In genomic region chr2:155792899-155793298, GRCm38 (mm10) we compare ENCODE assay signal across 19 mouse cellular contexts. TPM values are rescaled to one million over a fixed set of nuclear protein-coding genes. Genes with fewer than 3 reads are reported as not detected.
DNase-seq lines count a peak whose midpoint lies in the region; ATAC-seq and TF ChIP-seq lines count a peak whose summit lies in the region.
"Had no signal": no experiment of that assay in that cellular context is flagged by ENCODE, and none has a peak within 500 bp of the region (broad histone marks: within the 10 kb centered on the region; RNA-seq: fewer than 3 reads in every experiment).

No protein-coding gene starts in this region.

- no peak overlapping the region for H3K9ac ChIP-seq in forebrain, embryonic 12.5 days
- H3K9ac ChIP-seq in forebrain, embryonic 15.5 days (replicated peaks) = no peak overlapping the region
- no peak overlapping the region for H3K9ac ChIP-seq in midbrain, embryonic 12.5 days (replicated peaks)
- no peak overlapping the region for H3K9ac ChIP-seq in midbrain, postnatal 0 days (replicated peaks; ENCODE audit: low read length, poor library complexity, severe bottlenecking)
- H3K9ac ChIP-seq in limb, embryonic 14.5 days (ENCODE audit: low read depth, low read length, severe bottlenecking) = peak overlapping the region; percentile 21; the same call in 1 of the 2 replicates
- H3K9ac ChIP-seq: intestine, embryonic 15.5 days; liver, postnatal 0 days; midbrain, embryonic 15.5 days had no signal

- WGBS in forebrain, embryonic 12.5 days = 21% methylated on average over 12 of the region's 12 CpGs
- 22% methylated on average over 12 of the region's 12 CpGs for WGBS in forebrain, embryonic 15.5 days
- WGBS in midbrain, embryonic 12.5 days = 34% methylated on average over 12 of the region's 12 CpGs
- 30% methylated on average over 12 of the region's 12 CpGs for WGBS in midbrain, postnatal 0 days
- 31% methylated on average over 12 of the region's 12 CpGs for WGBS in embryonic facial prominence, embryonic 10.5 days
- WGBS in limb, embryonic 14.5 days = 25% methylated on average over 12 of the region's 12 CpGs

- H3K4me2 ChIP-seq in forebrain, embryonic 12.5 days = peak overlapping the region; percentile 29
- no peak overlapping the region for H3K4me2 ChIP-seq in forebrain, embryonic 15.5 days (replicated peaks)
- 0 out of 2 replicates have a peak overlapping the region, but pooled peaks have one; percentile 19 for H3K4me2 ChIP-seq in midbrain, embryonic 12.5 days (replicated peaks)
- H3K4me2 ChIP-seq in midbrain, postnatal 0 days (ENCODE audit: low read depth, low read length, poor library complexity, severe bottlenecking) = no peak overlapping the region
- peak overlapping the region; percentile 10; the same call in 1 of the 2 replicates for H3K4me2 ChIP-seq in limb, embryonic 14.5 days (replicated peaks; ENCODE audit: low read depth, low read length, severe bottlenecking)
- H3K4me2 ChIP-seq: intestine, embryonic 15.5 days; midbrain, embryonic 15.5 days had no signal

- no peak for DNase-seq in midbrain, postnatal 0 days (ENCODE audit: low spot score)
- no peak for DNase-seq in embryonic facial prominence, embryonic 10.5 days (ENCODE audit: low spot score)
- no peak for DNase-seq in limb, embryonic 14.5 days (ENCODE audit: low spot score)
- DNase-seq in frontal cortex, postnatal 25 days (ENCODE audit: low spot score in 2 of 2) = no peak
- no peak for DNase-seq in ovary, postnatal 14 days (ENCODE audit: low spot score)
- DNase-seq: adrenal gland, adult 2 months; cerebellum, postnatal 14 days; heart, adult 11 months; kidney, postnatal 10 days; liver, postnatal 0 days; lung, postnatal 36 days had no signal

- H3K27me3 ChIP-seq in forebrain, embryonic 12.5 days = no peaks in the 10 kb centered on the region
- H3K27me3 ChIP-seq in forebrain, embryonic 15.5 days = no peaks in the 10 kb centered on the region
- no peaks in the 10 kb centered on the region; the same call in 1 of the 2 replicates for H3K27me3 ChIP-seq in midbrain, embryonic 12.5 days
- no peaks in the 10 kb centered on the region for H3K27me3 ChIP-seq in midbrain, postnatal 0 days (ENCODE audit: insufficient read depth, low read length)
- no peaks in the 10 kb centered on the region for H3K27me3 ChIP-seq in embryonic facial prominence, embryonic 10.5 days (replicated peaks; ENCODE audit: low read depth, poor library complexity, severe bottlenecking)
- H3K27me3 ChIP-seq in limb, embryonic 14.5 days (ENCODE audit: control insufficient read depth, insufficient read depth, low read length) = no peaks in the 10 kb centered on the region
- H3K27me3 ChIP-seq: intestine, embryonic 15.5 days; midbrain, embryonic 15.5 days had no signal

- H3K27ac ChIP-seq in forebrain, embryonic 12.5 days = no peak overlapping the region
- no peak overlapping the region for H3K27ac ChIP-seq in forebrain, embryonic 15.5 days (replicated peaks)
- H3K27ac ChIP-seq in midbrain, embryonic 12.5 days (replicated peaks) = no peak overlapping the region
- H3K27ac ChIP-seq in midbrain, postnatal 0 days (ENCODE audit: low read depth, low read length) = no peak overlapping the region
- no peak overlapping the region for H3K27ac ChIP-seq in embryonic facial prominence, embryonic 10.5 days (replicated peaks)
- H3K27ac ChIP-seq in limb, embryonic 14.5 days (replicated peaks; ENCODE audit: low read depth, low read length) = no peak overlapping the region
- H3K27ac ChIP-seq: intestine, embryonic 15.5 days; midbrain, embryonic 15.5 days had no signal

- peaks cover 6% of the 10 kb centered on the region; the same call in 1 of the 2 replicates for H3K4me1 ChIP-seq in forebrain, embryonic 12.5 days
- no peaks in the 10 kb centered on the region for H3K4me1 ChIP-seq in forebrain, embryonic 15.5 days
- H3K4me1 ChIP-seq in midbrain, embryonic 12.5 days = peaks cover 6% of the 10 kb centered on the region; the same call in 1 of the 2 replicates
- no peaks in the 10 kb centered on the region for H3K4me1 ChIP-seq in midbrain, postnatal 0 days (ENCODE audit: insufficient read depth, low read length)
- peaks cover 5% of the 10 kb centered on the region for H3K4me1 ChIP-seq in embryonic facial prominence, embryonic 10.5 days
- no peaks in the 10 kb centered on the region for H3K4me1 ChIP-seq in limb, embryonic 14.5 days (ENCODE audit: control insufficient read depth, insufficient read depth, low read length)
- H3K4me1 ChIP-seq: intestine, embryonic 15.5 days; midbrain, embryonic 15.5 days had no signal

- no peak overlapping the region for H3K4me3 ChIP-seq in forebrain, embryonic 12.5 days (replicated peaks)
- no peak overlapping the region for H3K4me3 ChIP-seq in forebrain, embryonic 15.5 days
- no peak overlapping the region for H3K4me3 ChIP-seq in midbrain, embryonic 12.5 days
- H3K4me3 ChIP-seq in midbrain, postnatal 0 days (ENCODE audit: low read depth, low read length) = no peak overlapping the region
- peak overlapping the region; percentile 25; the same call in 1 of the 2 replicates for H3K4me3 ChIP-seq in embryonic facial prominence, embryonic 10.5 days
- H3K4me3 ChIP-seq in limb, embryonic 14.5 days (replicated peaks; ENCODE audit: low read length) = no peak overlapping the region
- H3K4me3 ChIP-seq: intestine, embryonic 15.5 days; midbrain, embryonic 15.5 days had no signal

- H3K36me3 ChIP-seq in forebrain, embryonic 12.5 days (replicated peaks) = no peaks in the 10 kb centered on the region
- no peaks in the 10 kb centered on the region; the same call in 1 of the 2 replicates for H3K36me3 ChIP-seq in forebrain, embryonic 15.5 days
- 0 out of 2 replicates have a peak, but pooled peaks cover 4% of the 10 kb centered on the region for H3K36me3 ChIP-seq in midbrain, embryonic 12.5 days
- peaks cover 25% of the 10 kb centered on the region for H3K36me3 ChIP-seq in midbrain, postnatal 0 days (ENCODE audit: insufficient read depth, low read length)
- H3K36me3 ChIP-seq in embryonic facial prominence, embryonic 10.5 days (replicated peaks) = no peaks in the 10 kb centered on the region
- H3K36me3 ChIP-seq in limb, embryonic 14.5 days (ENCODE audit: control insufficient read depth, insufficient read depth, low read length) = no peaks in the 10 kb centered on the region
- H3K36me3 ChIP-seq: intestine, embryonic 15.5 days had no signal

- no peak for TF ChIP-seq CTCF in midbrain, postnatal 0 days (IDR thresholded peaks at IDR 0.05)

- no peaks in the 10 kb centered on the region for H3K9me3 ChIP-seq in forebrain, embryonic 12.5 days
- H3K9me3 ChIP-seq in forebrain, embryonic 15.5 days = no peaks in the 10 kb centered on the region
- H3K9me3 ChIP-seq in midbrain, embryonic 12.5 days = no peaks in the 10 kb centered on the region
- no peaks in the 10 kb centered on the region for H3K9me3 ChIP-seq in midbrain, postnatal 0 days (ENCODE audit: low read length)
- H3K9me3 ChIP-seq in embryonic facial prominence, embryonic 10.5 days = no peaks in the 10 kb centered on the region
- H3K9me3 ChIP-seq in limb, embryonic 14.5 days (ENCODE audit: control insufficient read depth, low read length) = no peaks in the 10 kb centered on the region
- H3K9me3 ChIP-seq: intestine, embryonic 15.5 days; midbrain, embryonic 15.5 days had no signal

- TF ChIP-seq POLR2A in limb, embryonic 14.5 days (IDR thresholded peaks at IDR 0.05; ENCODE audit: borderline replicate concordance, extremely low read depth, insufficient read depth, insufficient read length) = no peak

- ATAC-seq in forebrain, embryonic 12.5 days (ENCODE audit: low FRiP score) = no peak
- ATAC-seq in forebrain, embryonic 15.5 days (replicated peaks) = no peak
- no peak for ATAC-seq in midbrain, embryonic 12.5 days (ENCODE audit: low FRiP score, low read depth)
- no peak for ATAC-seq in midbrain, postnatal 0 days (ENCODE audit: low FRiP score)
- ATAC-seq in limb, embryonic 14.5 days (ENCODE audit: low FRiP score, low read depth) = no peak
- ATAC-seq: intestine, embryonic 15.5 days; liver, postnatal 0 days; midbrain, embryonic 15.5 days had no signal

RNA-seq across cellular contexts. Expression of gene Mmp24, which starts 17.8 kb away (rescaled TPM):
- polyA plus RNA-seq in forebrain, embryonic 12.5 days (2016; fragmentation: Nextera tagmentation; extraction: Ambion mirVana) = 3.4 and 4.4 TPM in 2 replicates
- polyA plus RNA-seq in forebrain, embryonic 15.5 days (2015; fragmentation: Nextera tagmentation; extraction: Ambion mirVana) = 13.1 TPM in 2 replicates
- 4.9 and 5.2 TPM in 2 replicates for polyA plus RNA-seq in midbrain, embryonic 12.5 days (2016; fragmentation: Nextera tagmentation; extraction: Ambion mirVana)
- 149 and 178 TPM in 2 replicates for total RNA-seq in midbrain, postnatal 0 days (2014; rRNA removed)
- 12.3 and 14.1 TPM in 2 replicates for polyA plus RNA-seq in midbrain, postnatal 0 days (2015; fragmentation: Nextera tagmentation; extraction: Ambion mirVana)
- polyA plus RNA-seq in embryonic facial prominence, embryonic 10.5 days (2016; fragmentation: Nextera tagmentation; extraction: Ambion mirVana) = 0.30 and 0.44 TPM in 2 replicates
- 0.30 and 0.44 TPM in 2 replicates for polyA plus RNA-seq in limb, embryonic 14.5 days (2012; rRNA removed)
- polyA plus RNA-seq in limb, embryonic 14.5 days (2014; fragmentation: Nextera tagmentation; extraction: Ambion mirVana) = 0.04 and 0.07 TPM in 2 replicates
- total RNA-seq: neutrophil, adult 5-6 weeks had no signal
- polyA plus RNA-seq: liver, postnatal 0 days had no signal

RNA-seq across cellular contexts. Expression of gene BC029722, which starts 26.3 kb away (rescaled TPM):
- 12.0 and 13.4 TPM in 2 replicates for polyA plus RNA-seq in forebrain, embryonic 12.5 days (2016; fragmentation: Nextera tagmentation; extraction: Ambion mirVana)
- polyA plus RNA-seq in forebrain, embryonic 15.5 days (2015; fragmentation: Nextera tagmentation; extraction: Ambion mirVana) = 30.5 and 32.5 TPM in 2 replicates
- 14.4 and 14.7 TPM in 2 replicates for polyA plus RNA-seq in midbrain, embryonic 12.5 days (2016; fragmentation: Nextera tagmentation; extraction: Ambion mirVana)
- 35.2 TPM in 2 replicates for total RNA-seq in midbrain, postnatal 0 days (2014; rRNA removed)
- 56.6 and 61.0 TPM in 2 replicates for polyA plus RNA-seq in midbrain, postnatal 0 days (2015; fragmentation: Nextera tagmentation; extraction: Ambion mirVana)
- 7.1 and 8.4 TPM in 2 replicates for polyA plus RNA-seq in embryonic facial prominence, embryonic 10.5 days (2016; fragmentation: Nextera tagmentation; extraction: Ambion mirVana)
- 20.6 and 22.2 TPM in 2 replicates for polyA plus RNA-seq in limb, embryonic 14.5 days (2012; rRNA removed)
- 12.1 and 14.1 TPM in 2 replicates for polyA plus RNA-seq in limb, embryonic 14.5 days (2014; fragmentation: Nextera tagmentation; extraction: Ambion mirVana)

RNA-seq across cellular contexts. Expression of gene Eif6, which starts 33.8 kb away (rescaled TPM):
- polyA plus RNA-seq in forebrain, embryonic 12.5 days (2016; fragmentation: Nextera tagmentation; extraction: Ambion mirVana) = 159 and 160 TPM in 2 replicates
- 159 and 160 TPM in 2 replicates for polyA plus RNA-seq in forebrain, embryonic 15.5 days (2015; fragmentation: Nextera tagmentation; extraction: Ambion mirVana)
- 165 and 179 TPM in 2 replicates for polyA plus RNA-seq in midbrain, embryonic 12.5 days (2016; fragmentation: Nextera tagmentation; extraction: Ambion mirVana)
- 80.7 and 85.4 TPM in 2 replicates for total RNA-seq in midbrain, postnatal 0 days (2014; rRNA removed)
- polyA plus RNA-seq in midbrain, postnatal 0 days (2015; fragmentation: Nextera tagmentation; extraction: Ambion mirVana) = 130 and 143 TPM in 2 replicates
- 247 and 259 TPM in 2 replicates for polyA plus RNA-seq in embryonic facial prominence, embryonic 10.5 days (2016; fragmentation: Nextera tagmentation; extraction: Ambion mirVana)
- polyA plus RNA-seq in limb, embryonic 14.5 days (2012; rRNA removed) = 95.8 and 98.7 TPM in 2 replicates
- 170 and 174 TPM in 2 replicates for polyA plus RNA-seq in limb, embryonic 14.5 days (2014; fragmentation: Nextera tagmentation; extraction: Ambion mirVana)

RNA-seq across cellular contexts. Expression of gene Fam83c, which starts 41.8 kb away (rescaled TPM):
- polyA plus RNA-seq in forebrain, embryonic 12.5 days (2016; fragmentation: Nextera tagmentation; extraction: Ambion mirVana) = 0.50 and 0.68 TPM in 2 replicates
- 0.57 and 0.61 TPM in 2 replicates for polyA plus RNA-seq in forebrain, embryonic 15.5 days (2015; fragmentation: Nextera tagmentation; extraction: Ambion mirVana)
- polyA plus RNA-seq in midbrain, embryonic 12.5 days (2016; fragmentation: Nextera tagmentation; extraction: Ambion mirVana) = 0.26 and 0.47 TPM in 2 replicates
- total RNA-seq in midbrain, postnatal 0 days (2014; rRNA removed) = not detected in 2 replicates
- 0.07 TPM in 1 of 2 replicates, not detected in the other for polyA plus RNA-seq in midbrain, postnatal 0 days (2015; fragmentation: Nextera tagmentation; extraction: Ambion mirVana)
- polyA plus RNA-seq in embryonic facial prominence, embryonic 10.5 days (2016; fragmentation: Nextera tagmentation; extraction: Ambion mirVana) = 0.29 and 0.41 TPM in 2 replicates
- polyA plus RNA-seq in limb, embryonic 14.5 days (2012; rRNA removed) = 1.5 and 2.0 TPM in 2 replicates
- polyA plus RNA-seq in limb, embryonic 14.5 days (2014; fragmentation: Nextera tagmentation; extraction: Ambion mirVana) = 1.4 and 2.1 TPM in 2 replicates
- total RNA-seq: layer of hippocampus, postnatal 10 days; left cerebral cortex, postnatal 14 days; neutrophil, adult 5-6 weeks had no signal

RNA-seq across cellular contexts. Expression of gene Procr, which starts 42.0 kb away (rescaled TPM):
- 1.4 and 2.6 TPM in 2 replicates for polyA plus RNA-seq in forebrain, embryonic 12.5 days (2016; fragmentation: Nextera tagmentation; extraction: Ambion mirVana)
- polyA plus RNA-seq in forebrain, embryonic 15.5 days (2015; fragmentation: Nextera tagmentation; extraction: Ambion mirVana) = 1.9 and 2.7 TPM in 2 replicates
- polyA plus RNA-seq in midbrain, embryonic 12.5 days (2016; fragmentation: Nextera tagmentation; extraction: Ambion mirVana) = 3.1 and 3.7 TPM in 2 replicates
- 1.5 TPM in 2 replicates for total RNA-seq in midbrain, postnatal 0 days (2014; rRNA removed)
- polyA plus RNA-seq in midbrain, postnatal 0 days (2015; fragmentation: Nextera tagmentation; extraction: Ambion mirVana) = 2.5 and 2.9 TPM in 2 replicates
- 1.0 and 1.8 TPM in 2 replicates for polyA plus RNA-seq in embryonic facial prominence, embryonic 10.5 days (2016; fragmentation: Nextera tagmentation; extraction: Ambion mirVana)
- polyA plus RNA-seq in limb, embryonic 14.5 days (2012; rRNA removed) = 6.2 and 8.2 TPM in 2 replicates
- polyA plus RNA-seq in limb, embryonic 14.5 days (2014; fragmentation: Nextera tagmentation; extraction: Ambion mirVana) = 4.3 and 5.2 TPM in 2 replicates
- total RNA-seq: neutrophil, adult 5-6 weeks had no signal

Comparison
In these comparisons a context has a peak if more than half of its experiments do, and no peak if none do; other contexts are left out.
1. H3K4me2 ChIP-seq: peak in forebrain, embryonic 12.5 days (single experiment), midbrain, embryonic 12.5 days (single experiment) and limb, embryonic 14.5 days (single experiment); none in forebrain, embryonic 15.5 days (single experiment) and midbrain, postnatal 0 days (single experiment).